Mouse (Mus musculus): ENCODE measurements at regions not wholly inside any gene's neighbourhood (a gene's known extent, or its start where the extent isn't known, plus 50 kb on each side); places are given as distances from the start of the nearest gene placed in this dataset.
"Not testable (repeated sequence)": the region's sequence is repeated elsewhere in the genome, so short reads cannot be mapped to it uniquely, and the experiment has no call there.

- ATAC-seq (replicated peaks in 1 of 2; ENCODE audit: insufficient read depth in 1 of 2, low FRiP score in 2 of 2, low TSS enrichment in 1 of 2, low read depth in 1 of 2, poor library complexity in 2 of 2, severe bottlenecking in 2 of 2) = no peak
Measured at GRCm38 (mm10) chr4:6600766-6601367, 1638.0 kb downstream of the Car8 start.

- no peak for ATAC-seq (replicated peaks in 1 of 2; ENCODE audit: insufficient read depth in 1 of 2, low FRiP score in 2 of 2, low TSS enrichment in 1 of 2, low read depth in 1 of 2, poor library complexity in 2 of 2, severe bottlenecking in 2 of 2)
Measured at GRCm38 (mm10) chr4:6596321-6596720, 1642.5 kb downstream of the Car8 start.

- not testable (repeated sequence) for ATAC-seq (replicated peaks in 1 of 2; ENCODE audit: insufficient read depth in 1 of 2, low FRiP score in 2 of 2, low TSS enrichment in 1 of 2, low read depth in 1 of 2, poor library complexity in 2 of 2, severe bottlenecking in 2 of 2)
Measured at GRCm38 (mm10) chr4:6592890-6593289, 1646.0 kb downstream of the Car8 start.

- ATAC-seq (replicated peaks in 1 of 2; ENCODE audit: insufficient read depth in 1 of 2, low FRiP score in 2 of 2, low TSS enrichment in 1 of 2, low read depth in 1 of 2, poor library complexity in 2 of 2, severe bottlenecking in 2 of 2) = peak in 1 of 2 experiments; percentile 53; a peak in 2 of 4 replicates
Measured at GRCm38 (mm10) chr4:6561604-6562357, 1677.1 kb downstream of the Car8 start.

- no peak for ATAC-seq (replicated peaks in 1 of 2; ENCODE audit: insufficient read depth in 1 of 2, low FRiP score in 2 of 2, low TSS enrichment in 1 of 2, low read depth in 1 of 2, poor library complexity in 2 of 2, severe bottlenecking in 2 of 2)
Measured at GRCm38 (mm10) chr4:6539626-6540025, 1699.2 kb downstream of the Car8 start.

- ATAC-seq (replicated peaks in 1 of 2; ENCODE audit: insufficient read depth in 1 of 2, low FRiP score in 2 of 2, low TSS enrichment in 1 of 2, low read depth in 1 of 2, poor library complexity in 2 of 2, severe bottlenecking in 2 of 2) = no peak
Measured at GRCm38 (mm10) chr4:6532441-6532840, 1706.4 kb downstream of the Car8 start.

- ATAC-seq (replicated peaks in 1 of 2; ENCODE audit: insufficient read depth in 1 of 2, low FRiP score in 2 of 2, low TSS enrichment in 1 of 2, low read depth in 1 of 2, poor library complexity in 2 of 2, severe bottlenecking in 2 of 2) = peak; percentile 19 to 54; a peak in 3 of 4 replicates
Measured at GRCm38 (mm10) chr4:6517626-6518025, 1721.2 kb downstream of the Car8 start.

- ATAC-seq (replicated peaks in 1 of 2; ENCODE audit: insufficient read depth in 1 of 2, low FRiP score in 2 of 2, low TSS enrichment in 1 of 2, low read depth in 1 of 2, poor library complexity in 2 of 2, severe bottlenecking in 2 of 2) = peak; percentile 74 to 78; a peak in 3 of 4 replicates
Measured at GRCm38 (mm10) chr4:6514823-6515222, 1721.7 kb upstream of the Impad1 start.

GRCm38 (mm10) chr4:6513635-6514034, 1720.5 kb upstream of the Impad1 start:
- no peak for ATAC-seq (replicated peaks in 1 of 2; ENCODE audit: insufficient read depth in 1 of 2, low FRiP score in 2 of 2, low TSS enrichment in 1 of 2, low read depth in 1 of 2, poor library complexity in 2 of 2, severe bottlenecking in 2 of 2)

GRCm38 (mm10) chr4:6512749-6513364, 1719.7 kb upstream of the Impad1 start:
- peak; percentile 84 to 89 for ATAC-seq (replicated peaks in 1 of 2; ENCODE audit: insufficient read depth in 1 of 2, low FRiP score in 2 of 2, low TSS enrichment in 1 of 2, low read depth in 1 of 2, poor library complexity in 2 of 2, severe bottlenecking in 2 of 2)

- no peak for ATAC-seq (replicated peaks in 1 of 2; ENCODE audit: insufficient read depth in 1 of 2, low FRiP score in 2 of 2, low TSS enrichment in 1 of 2, low read depth in 1 of 2, poor library complexity in 2 of 2, severe bottlenecking in 2 of 2)
Measured at GRCm38 (mm10) chr4:6508091-6508490, 1714.9 kb upstream of the Impad1 start.

All from hematopoietic stem cell, adult 5-6 weeks (primary cell).